Mouse (Mus musculus) neural tube, embryonic 13.5 days (tissue): ENCODE measurements around the gene B3gnt7. TPM values are rescaled to one million over a fixed set of nuclear protein-coding genes. Genes with fewer than 3 reads are reported as not detected.
"Not testable (repeated sequence)": the region's sequence is repeated elsewhere in the genome, so short reads cannot be mapped to it uniquely, and the experiment has no call there.

ENCODE experiments used
- ATAC-seq: fragments of 200-750 bp; cut with Nextera tagmentation; 2 replicates; pipeline ENCODE4 v1.8.0; 2017; ENCODE audit warnings: low read depth, mild to moderate bottlenecking, moderate TSS enrichment, moderate library complexity
- H3K27ac ChIP-seq: fragments of 300-500 bp; sonication (generic); replicated peaks from 2 replicates; pipeline ENCODE4 v1.5.1; 2015; ENCODE audit warnings: moderate library complexity, mild to moderate bottlenecking, inconsistent platforms
- H3K27me3 ChIP-seq: fragments of 300-500 bp; sonication (generic); 2 replicates; pipeline ENCODE4 v1.6.1; 2015; ENCODE audit warnings: mild to moderate bottlenecking, inconsistent platforms
- H3K36me3 ChIP-seq: fragments of 300-500 bp; sonication (generic); 2 replicates; pipeline ENCODE4 v1.6.1; 2015; ENCODE audit warnings: mild to moderate bottlenecking, inconsistent platforms
- H3K4me1 ChIP-seq: fragments of 300-500 bp; sonication (generic); replicated peaks from 2 replicates; pipeline ENCODE4 v1.6.1; 2015; ENCODE audit warnings: inconsistent platforms
- H3K4me2 ChIP-seq: fragments of 300-500 bp; sonication (generic); 2 replicates; pipeline ENCODE4 v1.6.1; 2015; ENCODE audit warnings: inconsistent platforms, mild to moderate bottlenecking, moderate library complexity
- H3K4me3 ChIP-seq: fragments of 300-500 bp; sonication (generic); 2 replicates; pipeline ENCODE4 v1.5.1; 2015; ENCODE audit warnings: mild to moderate bottlenecking, inconsistent platforms
- H3K9ac ChIP-seq: fragments of 300-500 bp; sonication (generic); 2 replicates; pipeline ENCODE4 v1.6.1; 2015; ENCODE audit warnings: moderate library complexity, mild to moderate bottlenecking, inconsistent platforms
- H3K9me3 ChIP-seq: fragments of 300-500 bp; sonication (generic); 2 replicates; pipeline ENCODE4 v1.6.1; 2016; ENCODE audit warnings: inconsistent platforms
- WGBS: fragments of 180-500 bp; shearing (Covaris S2); methylation state at CpG from one replicate; pipeline ENCODE4 v1.1.7; 2015; 5-methylcytosine and 5-hydroxymethylcytosine counted together
- polyA plus RNA-seq: library from polyadenylated mRNA; unstranded; fragments of >200 nt; fragmentation: Nextera tagmentation; extraction: Ambion mirVana; gene quantifications from 2 replicates; pipeline ENCODE4 v1.2.1, GENCODE M21; 2015

Gene B3gnt7
- polyA plus RNA-seq, 1 experiment from 2014 or later = 4.2 TPM

GRCm38 (mm10) chr1:86339156-86339812 is 36.7 kb downstream of the B3gnt7 start:
- no peak overlapping the region for H3K9ac ChIP-seq
- no peak overlapping the region for H3K4me3 ChIP-seq
- H3K4me1 ChIP-seq = no peaks in the 10 kb centered on the region
- no peaks in the 10 kb centered on the region for H3K9me3 ChIP-seq
- no peak overlapping the region for H3K27ac ChIP-seq
- ATAC-seq = peak; percentile 76; the same call in 1 of the 2 replicates
- no peaks in the 10 kb centered on the region for H3K27me3 ChIP-seq
- H3K36me3 ChIP-seq = no peaks in the 10 kb centered on the region
- no peak overlapping the region for H3K4me2 ChIP-seq
- 30% methylated on average over 4 of the region's 4 CpGs for WGBS

GRCm38 (mm10) chr1:86341096-86341495 is 38.5 kb downstream of the B3gnt7 start:
- H3K9me3 ChIP-seq, ATAC-seq, H3K4me3 ChIP-seq, H3K9ac ChIP-seq, H3K27me3 ChIP-seq, H3K4me2 ChIP-seq, H3K36me3 ChIP-seq, H3K4me1 ChIP-seq, H3K27ac ChIP-seq: not testable (repeated sequence)
- WGBS = 96% methylated on average over 2 of the region's 2 CpGs

- WGBS = 96% methylated on average over 2 of the region's 2 CpGs
- H3K9me3 ChIP-seq = no peaks in the 10 kb centered on the region
- no peak overlapping the region for H3K27ac ChIP-seq
- no peak overlapping the region for H3K9ac ChIP-seq
- H3K36me3 ChIP-seq = peaks cover 13% of the 10 kb centered on the region
- ATAC-seq = no peak
- no peaks in the 10 kb centered on the region for H3K4me1 ChIP-seq
- H3K4me2 ChIP-seq = no peak overlapping the region
- H3K27me3 ChIP-seq = no peaks in the 10 kb centered on the region
- no peak overlapping the region for H3K4me3 ChIP-seq
These were observed 39.7 kb downstream of the B3gnt7 start for GRCm38 (mm10) chr1:86342371-86342770.

- WGBS = 94% methylated on average over 1 of the region's 1 CpGs
- Histone ChIP-seq H3K4me1 (no peaks in the 10 kb centered on the region), H3K36me3 (peaks cover 20% of the 10 kb centered on the region), H3K4me3 (no peak overlapping the region), H3K9me3 (no peaks in the 10 kb centered on the region), H3K4me2 (no peak overlapping the region), H3K27me3 (no peaks in the 10 kb centered on the region), H3K9ac (no peak overlapping the region), H3K27ac (no peak overlapping the region)
- ATAC-seq = no peak
These were observed 40.5 kb downstream of the B3gnt7 start for GRCm38 (mm10) chr1:86343087-86343645.

- Histone ChIP-seq H3K4me2 (no peak overlapping the region), H3K4me3 (no peak overlapping the region), H3K36me3 (peaks cover 31% of the 10 kb centered on the region), H3K9ac (no peak overlapping the region), H3K9me3 (no peaks in the 10 kb centered on the region), H3K27ac (no peak overlapping the region), H3K4me1 (no peaks in the 10 kb centered on the region), H3K27me3 (no peaks in the 10 kb centered on the region)
- ATAC-seq = no peak
- 79% methylated on average over 4 of the region's 4 CpGs for WGBS
These were observed 41.6 kb downstream of the B3gnt7 start for GRCm38 (mm10) chr1:86343969-86344861.

GRCm38 (mm10) chr1:86345069-86345468 is 42.4 kb downstream of the B3gnt7 start:
- H3K9me3 ChIP-seq = no peaks in the 10 kb centered on the region
- ATAC-seq = no peak
- no peak overlapping the region for H3K4me2 ChIP-seq
- no peaks in the 10 kb centered on the region for H3K4me1 ChIP-seq
- 98% methylated on average over 4 of the region's 4 CpGs for WGBS
- no peak overlapping the region for H3K27ac ChIP-seq
- no peak overlapping the region for H3K9ac ChIP-seq
- H3K27me3 ChIP-seq = no peaks in the 10 kb centered on the region
- peaks cover 39% of the 10 kb centered on the region for H3K36me3 ChIP-seq
- H3K4me3 ChIP-seq = no peak overlapping the region

- no peak overlapping the region for H3K27ac ChIP-seq
- H3K36me3 ChIP-seq = peaks cover 48% of the 10 kb centered on the region
- H3K4me1 ChIP-seq = no peaks in the 10 kb centered on the region
- WGBS = 94% methylated on average over 4 of the region's 4 CpGs
- no peak overlapping the region for H3K4me3 ChIP-seq
- H3K4me2 ChIP-seq = no peak overlapping the region
- no peaks in the 10 kb centered on the region for H3K9me3 ChIP-seq
- no peak overlapping the region for H3K9ac ChIP-seq
- no peak for ATAC-seq
- H3K27me3 ChIP-seq = no peaks in the 10 kb centered on the region
These were observed 43.3 kb downstream of the B3gnt7 start for GRCm38 (mm10) chr1:86345956-86346355.

GRCm38 (mm10) chr1:86346851-86347715 is 44.5 kb downstream of the B3gnt7 start:
- 83% methylated on average over 3 of the region's 3 CpGs for WGBS
- H3K36me3 ChIP-seq = peaks cover 59% of the 10 kb centered on the region
- H3K4me2 ChIP-seq = no peak overlapping the region
- H3K9me3 ChIP-seq = no peaks in the 10 kb centered on the region
- no peak overlapping the region for H3K9ac ChIP-seq
- H3K27me3 ChIP-seq = no peaks in the 10 kb centered on the region
- no peaks in the 10 kb centered on the region for H3K4me1 ChIP-seq
- no peak for ATAC-seq
- H3K4me3 ChIP-seq = no peak overlapping the region
- H3K27ac ChIP-seq = no peak overlapping the region

- no peak overlapping the region for H3K4me2 ChIP-seq
- no peak overlapping the region for H3K9ac ChIP-seq
- H3K4me3 ChIP-seq = no peak overlapping the region
- WGBS = 88% methylated on average over 1 of the region's 1 CpGs
- no peaks in the 10 kb centered on the region for H3K4me1 ChIP-seq
- ATAC-seq = no peak
- H3K36me3 ChIP-seq = peaks cover 65% of the 10 kb centered on the region
- H3K27me3 ChIP-seq = no peaks in the 10 kb centered on the region
- H3K27ac ChIP-seq = no peak overlapping the region
- no peaks in the 10 kb centered on the region for H3K9me3 ChIP-seq
These were observed 45.0 kb downstream of the B3gnt7 start for GRCm38 (mm10) chr1:86347716-86348045.

GRCm38 (mm10) chr1:86348083-86348482 is 45.5 kb downstream of the B3gnt7 start:
- Histone ChIP-seq H3K36me3 (peaks cover 67% of the 10 kb centered on the region), H3K27ac (no peak overlapping the region), H3K27me3 (no peaks in the 10 kb centered on the region), H3K9ac (no peak overlapping the region), H3K4me2 (no peak overlapping the region), H3K9me3 (no peaks in the 10 kb centered on the region), H3K4me1 (no peaks in the 10 kb centered on the region), H3K4me3 (no peak overlapping the region)
- no peak for ATAC-seq
- whole genome bisulfite sequencing = 50% methylated on average over 1 of the region's 1 CpGs

- no peaks in the 10 kb centered on the region for H3K4me1 ChIP-seq
- H3K36me3 ChIP-seq = peaks cover 75% of the 10 kb centered on the region
- H3K27ac ChIP-seq = no peak overlapping the region
- no peaks in the 10 kb centered on the region for H3K27me3 ChIP-seq
- ATAC-seq = no peak
- H3K9ac ChIP-seq = no peak overlapping the region
- H3K4me2 ChIP-seq = no peak overlapping the region
- H3K9me3 ChIP-seq = no peaks in the 10 kb centered on the region
- 60% methylated on average over 4 of the region's 4 CpGs for WGBS
- no peak overlapping the region for H3K4me3 ChIP-seq
These were observed 46.2 kb downstream of the B3gnt7 start for GRCm38 (mm10) chr1:86348801-86349200.

- Histone ChIP-seq H3K9ac (no peak overlapping the region), H3K9me3 (no peaks in the 10 kb centered on the region), H3K4me3 (no peak overlapping the region), H3K36me3 (peaks cover 79% of the 10 kb centered on the region), H3K4me2 (no peak overlapping the region), H3K27ac (no peak overlapping the region), H3K4me1 (no peaks in the 10 kb centered on the region), H3K27me3 (no peaks in the 10 kb centered on the region)
- ATAC-seq = no peak
- WGBS = 92% methylated on average over 3 of the region's 3 CpGs
These were observed 46.6 kb downstream of the B3gnt7 start for GRCm38 (mm10) chr1:86349201-86349600.
